Mouse (Mus musculus) T-helper 2 cell (primary cell): Measurements from ENCODE around the gene Pex10.

Source experiments
- in situ Hi-C: fragments of 300-600 bp; cut with MboI, MseI; formaldehyde crosslinking; loops from one replicate; pipeline ENCODE4 v1.15.1; 2025; ENCODE audit warnings: high pct_unique_total_duplicates

The Pex10 gene

GRCm38 (mm10) chr4:155090688-155091449 lies 24.1 kb downstream of the Pex10 start:
- in situ Hi-C loops, result no loop called here

GRCm38 (mm10) chr4:155092718-155093430 lies 26.1 kb downstream of the Pex10 start:
- in situ Hi-C loops, result no loop called here

- in situ Hi-C loops, result no loop called here
Measured at GRCm38 (mm10) chr4:155093431-155094149, 26.8 kb downstream of the Pex10 start.

- in situ Hi-C loops, result no loop called here
Measured at GRCm38 (mm10) chr4:155094565-155094964, 27.7 kb downstream of the Pex10 start.

GRCm38 (mm10) chr4:155095238-155095900 lies 28.6 kb downstream of the Pex10 start:
- in situ Hi-C loops, result loop anchor here (5.0 kb wide), 2 partner anchors 67 to 152 kb away; partner anchors contain the start of gene Faap20

GRCm38 (mm10) chr4:155095967-155096366 lies 29.2 kb downstream of the Pex10 start:
- in situ Hi-C loops, result loop anchor here (5.0 kb wide), 2 partner anchors 66 to 151 kb away; partner anchors contain the start of gene Faap20

GRCm38 (mm10) chr4:155097452-155097851 lies 30.6 kb downstream of the Pex10 start:
- in situ Hi-C loops, result loop anchor here (5.0 kb wide), 2 partner anchors 65 to 150 kb away; partner anchors contain the start of gene Faap20

- in situ Hi-C loops, result loop anchor here (5.0 kb wide), 2 partner anchors 64 to 149 kb away; partner anchors contain the start of gene Faap20
Measured at GRCm38 (mm10) chr4:155098572-155098971, 31.8 kb downstream of the Pex10 start.

- in situ Hi-C loops, result no loop called here
Measured at GRCm38 (mm10) chr4:155107886-155108285, 41.1 kb downstream of the Pex10 start.

GRCm38 (mm10) chr4:155109471-155109870 lies 42.7 kb downstream of the Pex10 start:
- in situ Hi-C loops, result no loop called here

DNA sequence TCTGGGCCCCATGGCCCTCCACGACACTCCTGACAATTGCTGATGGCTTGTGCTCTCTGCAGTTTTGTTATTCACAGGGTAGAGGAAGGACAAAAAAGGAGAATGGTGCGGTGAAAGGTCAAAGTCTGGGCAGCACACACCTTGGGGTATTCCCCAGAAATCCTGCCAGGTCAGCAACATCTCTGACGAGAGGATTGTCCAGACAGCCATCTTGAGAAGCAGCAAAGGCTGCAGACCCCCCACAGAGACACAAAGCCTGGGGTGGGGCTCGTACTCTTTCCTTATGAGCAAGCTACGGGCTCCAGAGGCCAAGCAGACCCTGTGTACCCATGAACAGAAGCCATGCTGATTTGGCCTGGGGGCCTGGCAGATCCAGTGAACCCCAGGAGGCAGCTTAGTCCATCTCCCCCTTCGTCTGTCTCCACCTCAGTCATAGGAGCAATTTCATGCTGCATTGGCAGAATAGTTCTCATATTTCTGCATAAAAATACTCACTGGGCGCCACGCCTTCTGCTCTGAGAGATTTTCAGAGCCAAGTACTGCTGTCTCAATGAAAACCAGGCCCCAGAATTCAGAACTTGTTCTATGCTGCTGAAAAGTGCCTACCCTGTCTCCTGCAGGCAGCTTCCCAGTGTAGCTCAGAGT lies 47.1 kb downstream of the Pex10 start:
- in situ Hi-C loops, result no loop called here

DNA sequence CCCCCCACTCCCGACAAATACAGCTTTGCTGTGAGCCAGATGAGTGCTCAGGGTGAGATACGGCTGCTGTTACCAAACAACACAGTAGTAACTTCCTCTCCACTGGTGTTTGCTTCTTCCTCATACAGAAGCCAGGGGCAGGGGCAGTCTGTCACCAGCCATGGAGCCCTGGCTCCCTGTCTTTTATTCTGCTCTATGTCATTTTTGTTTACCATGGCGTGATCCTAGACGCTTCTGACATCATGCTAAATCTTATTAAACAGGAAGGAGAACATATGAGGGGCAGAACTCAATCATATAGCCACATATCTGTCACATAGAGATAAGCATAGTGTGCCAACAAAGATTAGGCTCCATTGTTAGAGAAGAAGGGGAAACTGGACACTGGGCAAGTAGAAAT lies 49.8 kb downstream of the Pex10 start:
- in situ Hi-C loops, result no loop called here

GRCm38 (mm10) chr4:155117396-155117978 lies 50.7 kb downstream of the Pex10 start:
- in situ Hi-C loops, result no loop called here

DNA sequence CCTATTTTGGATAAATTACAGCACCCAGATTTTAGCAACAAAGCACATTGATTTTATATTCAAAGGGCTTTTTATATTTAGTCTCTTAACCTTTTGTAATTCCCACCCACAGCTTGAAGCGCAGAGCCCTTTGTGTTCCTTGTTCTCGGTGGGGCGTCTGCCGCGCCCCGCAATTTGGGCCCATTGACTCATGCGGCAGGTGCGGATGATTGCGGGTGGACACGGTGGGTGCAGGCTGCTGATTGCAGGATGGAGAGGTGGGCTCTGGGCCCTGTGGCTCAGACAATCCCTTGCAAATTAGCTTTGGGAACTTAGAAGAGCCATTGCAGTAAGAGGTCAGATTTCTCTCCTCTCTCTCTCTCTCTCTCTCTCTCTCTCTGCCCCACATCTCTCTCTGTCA lies 51.5 kb downstream of the Pex10 start:
- in situ Hi-C loops, result no loop called here

- in situ Hi-C loops, result no loop called here
Measured at GRCm38 (mm10) chr4:155120038-155120437, 53.2 kb downstream of the Pex10 start.

- in situ Hi-C loops, result no loop called here
Measured at GRCm38 (mm10) chr4:155120583-155120982, 53.8 kb downstream of the Pex10 start.

DNA sequence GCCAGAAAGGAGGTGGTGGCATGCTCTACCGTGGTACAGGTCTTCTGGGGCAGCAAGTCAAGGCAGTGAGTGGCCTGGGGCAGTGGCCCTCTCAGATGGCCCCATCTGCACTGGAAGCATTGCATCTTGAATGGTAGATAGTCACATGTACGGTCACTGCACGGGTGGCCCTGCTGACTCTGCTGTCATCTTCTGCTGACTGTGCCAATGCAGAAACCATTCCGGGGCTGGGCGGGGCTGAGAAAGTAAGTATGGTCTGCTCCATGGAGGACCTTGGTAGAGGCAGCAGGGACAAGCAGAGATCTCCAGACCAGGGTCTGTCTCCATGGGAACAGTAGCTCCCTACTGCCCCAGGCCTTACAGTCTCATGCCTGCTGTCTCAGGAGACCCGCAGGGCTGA lies 54.4 kb downstream of the Pex10 start:
- in situ Hi-C loops, result no loop called here
